Mouse (Mus musculus) lung, postnatal 0 days (tissue): Measurements from ENCODE around the gene Eif4h. TPM values are rescaled to one million over a fixed set of nuclear protein-coding genes. Genes with fewer than 3 reads are reported as not detected.
A peak's percentile ranks its signal among the peaks of the same experiment; 100 is the strongest.

Experiments used
- ATAC-seq: fragments of 200-750 bp; cut with Nextera tagmentation; 2 replicates; pipeline ENCODE4 v1.8.0; 2017; ENCODE audit warnings: moderate library complexity
- DNase-seq: peaks from one replicate; pipeline ENCODE4 v3.0.0-alpha.2; 2016; ENCODE audit warnings: low spot score
- H3K27ac ChIP-seq: fragments of 300-500 bp; sonication (generic); 2 replicates; pipeline ENCODE4 v1.5.1; 2014; ENCODE audit warnings: antibody characterized with exemption, mild to moderate bottlenecking, low read length, mixed read lengths
- H3K27me3 ChIP-seq: fragments of 300-500 bp; sonication (generic); replicated peaks from 2 replicates; pipeline ENCODE4 v1.6.1; 2014; ENCODE audit warnings: low read length, mixed read lengths; ENCODE audit not compliant: insufficient read depth
- H3K36me3 ChIP-seq: fragments of 300-500 bp; sonication (generic); 2 replicates; pipeline ENCODE4 v1.6.1; 2014; ENCODE audit warnings: low read length, mixed read lengths; ENCODE audit not compliant: insufficient read depth
- H3K4me1 ChIP-seq: fragments of 300-500 bp; sonication (generic); 2 replicates; pipeline ENCODE4 v1.6.1; 2014; ENCODE audit warnings: antibody characterized with exemption, low read depth, low read length, mixed read lengths; ENCODE audit not compliant: insufficient read depth
- H3K4me2 ChIP-seq: fragments of 300-500 bp; sonication (generic); replicated peaks from 2 replicates; pipeline ENCODE4 v1.6.1; 2014; ENCODE audit warnings: low read depth, mild to moderate bottlenecking, low read length, moderate library complexity, mixed read lengths
- H3K4me3 ChIP-seq: fragments of 300-500 bp; sonication (generic); 2 replicates; pipeline ENCODE4 v1.5.1; 2014; ENCODE audit warnings: low read depth, low read length
- H3K9ac ChIP-seq: fragments of 300-500 bp; sonication (generic); replicated peaks from 2 replicates; pipeline ENCODE4 v1.6.1; 2014; ENCODE audit warnings: low read depth, mild to moderate bottlenecking
- H3K9me3 ChIP-seq: fragments of 300-500 bp; sonication (generic); 2 replicates; pipeline ENCODE4 v1.6.1; 2016; ENCODE audit warnings: low read length, mixed read lengths
- CTCF ChIP-seq: IDR thresholded peaks from 2 replicates; pipeline ENCODE4 v1.5.1; 2016; ENCODE audit warnings: antibody characterized with exemption, mild to moderate bottlenecking
- EP300 ChIP-seq: IDR thresholded peaks from 2 replicates; pipeline ENCODE4 v1.6.1; 2016; ENCODE audit warnings: antibody characterized with exemption, mild to moderate bottlenecking, control low read depth
- WGBS: fragments of 180-500 bp; shearing (Covaris S2); extraction: QIAGEN DNeasy Blood & Tissue Kit; methylation state at CpG from one replicate; pipeline ENCODE4 v1.1.7; 2014; 5-methylcytosine and 5-hydroxymethylcytosine counted together
- polyA plus RNA-seq: library from polyadenylated mRNA; unstranded; fragments of >200 nt; fragmentation: Nextera tagmentation; extraction: Ambion mirVana; gene quantifications from 2 replicates; pipeline ENCODE4 v1.2.1, GENCODE M21; 2015

Eif4h gene
- polyA plus RNA-seq, 1 experiment from 2014 or later: 485 TPM

GRCm38 (mm10) chr5:134583884-134584213 lies 55.4 kb downstream of the Eif4h start:
- no peak for TF ChIP-seq CTCF
- TF ChIP-seq EP300: no peak
- H3K9ac ChIP-seq: no peak overlapping the region
- H3K9me3 ChIP-seq: no peaks in the 10 kb centered on the region
- H3K4me2 ChIP-seq: no peak overlapping the region
- H3K4me1 ChIP-seq: no peaks in the 10 kb centered on the region
- no peaks in the 10 kb centered on the region for H3K36me3 ChIP-seq
- H3K4me3 ChIP-seq: no peak overlapping the region
- H3K27me3 ChIP-seq: no peaks in the 10 kb centered on the region
- WGBS: 56% methylated on average over 3 of the region's 3 CpGs
- DNase-seq (no peak), ATAC-seq (no peak)
- H3K27ac ChIP-seq: no peak overlapping the region

GRCm38 (mm10) chr5:134583006-134583883 lies 56.0 kb downstream of the Eif4h start:
- Histone ChIP-seq H3K4me1 (no peaks in the 10 kb centered on the region), H3K4me2 (peak overlapping the region; percentile 82), H3K9me3 (no peaks in the 10 kb centered on the region), H3K27me3 (no peaks in the 10 kb centered on the region), H3K4me3 (peak overlapping the region; percentile 83), H3K36me3 (no peaks in the 10 kb centered on the region), H3K27ac (no peak overlapping the region), H3K9ac (peak overlapping the region; percentile 59)
- ATAC-seq (no peak), DNase-seq (no peak)
- WGBS: 22% methylated on average over 15 of the region's 15 CpGs
- TF ChIP-seq CTCF (peak; percentile 25; the same call in 1 of the 2 replicates), EP300 (no peak)

GRCm38 (mm10) chr5:134582221-134582907 lies 56.9 kb downstream of the Eif4h start:
- no peaks in the 10 kb centered on the region for H3K36me3 ChIP-seq
- peak overlapping the region; percentile 82 for H3K4me2 ChIP-seq
- ATAC-seq (peak; percentile 98), DNase-seq (peak; percentile 99)
- no peaks in the 10 kb centered on the region for H3K27me3 ChIP-seq
- peak overlapping the region; percentile 83 for H3K4me3 ChIP-seq
- H3K9me3 ChIP-seq: no peaks in the 10 kb centered on the region
- no peak overlapping the region for H3K27ac ChIP-seq
- H3K4me1 ChIP-seq: no peaks in the 10 kb centered on the region
- WGBS: 8% methylated on average over 28 of the region's 30 CpGs
- H3K9ac ChIP-seq: peak overlapping the region; percentile 59
- TF ChIP-seq EP300: no peak
- TF ChIP-seq CTCF: peak; percentile 82

GRCm38 (mm10) chr5:134581146-134581545 lies 58.1 kb downstream of the Eif4h start, which contains the start of gene Rfc2:
Gene Rfc2, plus strand, starts transcription at chr5:134581366.
- DNase-seq (no peak), ATAC-seq (no peak)
- H3K4me1 ChIP-seq: no peaks in the 10 kb centered on the region
- H3K27ac ChIP-seq: no peak within 1 kb of the TSS
- H3K9ac ChIP-seq: no peak within 1 kb of the TSS
- H3K4me3 ChIP-seq: no peak within 1 kb of the TSS
- no peak for TF ChIP-seq EP300
- TF ChIP-seq CTCF: no peak
- H3K9me3 ChIP-seq: no peaks in the 10 kb centered on the region
- H3K36me3 ChIP-seq: no peaks in the 10 kb centered on the region
- no peak within 1 kb of the TSS for H3K4me2 ChIP-seq
- 79% methylated on average over 5 of the region's 5 CpGs for WGBS
- H3K27me3 ChIP-seq: no peaks in the 10 kb centered on the region

GRCm38 (mm10) chr5:134579135-134579534 lies 60.2 kb downstream of the Eif4h start:
- no peak for ATAC-seq
- DNase-seq: no peak

GRCm38 (mm10) chr5:134577534-134577933 lies 61.8 kb downstream of the Eif4h start:
- no peaks in the 10 kb centered on the region for H3K27me3 ChIP-seq
- no peak overlapping the region for H3K27ac ChIP-seq
- no peaks in the 10 kb centered on the region for H3K36me3 ChIP-seq
- WGBS: 63% methylated on average over 7 of the region's 7 CpGs
- TF ChIP-seq CTCF (no peak), EP300 (no peak)
- no peak overlapping the region for H3K9ac ChIP-seq
- DNase-seq (peak; percentile 32), ATAC-seq (peak; percentile 62)
- no peaks in the 10 kb centered on the region for H3K9me3 ChIP-seq
- no peaks in the 10 kb centered on the region for H3K4me1 ChIP-seq
- H3K4me3 ChIP-seq: no peak overlapping the region
- no peak overlapping the region for H3K4me2 ChIP-seq

More at GRCm38 (mm10) chr5:134579135-134579534, 60.2 kb downstream of the Eif4h start:
- H3K36me3 ChIP-seq: no peaks in the 10 kb centered on the region
- H3K4me2 ChIP-seq: no peak overlapping the region
- no peak overlapping the region for H3K9ac ChIP-seq
- H3K9me3 ChIP-seq: no peaks in the 10 kb centered on the region
- no peak overlapping the region for H3K4me3 ChIP-seq
- no peaks in the 10 kb centered on the region for H3K4me1 ChIP-seq
- WGBS: 65% methylated on average over 3 of the region's 3 CpGs
- TF ChIP-seq CTCF (no peak), EP300 (no peak)
- H3K27me3 ChIP-seq: no peaks in the 10 kb centered on the region
- H3K27ac ChIP-seq: no peak overlapping the region
